Mouse (Mus musculus) kidney, adult 8-10 months (tissue): ENCODE measurements around the gene Gsn.
A peak's percentile ranks its signal among the peaks of the same experiment; 100 is the strongest.

Experiments used
- DNase-seq, 2 experiments: peaks; one replicate each; pipeline ENCODE4 v3.0.0; 2022

Gene Gsn

GRCm38 (mm10) chr2:35255885-35256833 lies at the start of gene Gsn:
Gene Gsn, plus strand, starts transcription at chr2:35256380.
- DNase-seq: peak; percentile 69 to 71

GRCm38 (mm10) chr2:35206761-35207160 lies 49.4 kb upstream of the Gsn start:
- no peak for DNase-seq

GRCm38 (mm10) chr2:35208054-35208453 lies 48.1 kb upstream of the Gsn start:
- DNase-seq: no peak

GRCm38 (mm10) chr2:35208931-35209665 lies 47.1 kb upstream of the Gsn start:
- no peak for DNase-seq

DNA sequence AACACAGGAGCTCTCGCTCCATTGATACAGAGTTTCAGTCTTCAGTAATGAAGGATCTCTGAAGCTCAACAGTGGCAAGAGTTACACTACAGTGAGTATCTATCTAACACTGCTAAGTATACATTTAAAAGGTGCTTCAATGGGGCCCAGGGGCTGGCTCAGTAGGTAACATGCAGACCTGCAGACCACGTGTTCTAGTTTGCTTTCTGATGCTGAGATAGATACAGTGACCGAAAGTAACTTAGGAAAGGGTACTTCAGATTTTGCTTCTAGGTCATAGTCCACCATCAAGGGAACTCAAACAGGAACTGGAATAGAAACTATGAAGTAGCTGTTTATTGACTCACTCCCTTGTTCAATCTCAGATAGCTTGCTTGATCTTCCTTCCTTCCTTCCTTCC lies 44.5 kb upstream of the Gsn start:
- no peak for DNase-seq

DNA sequence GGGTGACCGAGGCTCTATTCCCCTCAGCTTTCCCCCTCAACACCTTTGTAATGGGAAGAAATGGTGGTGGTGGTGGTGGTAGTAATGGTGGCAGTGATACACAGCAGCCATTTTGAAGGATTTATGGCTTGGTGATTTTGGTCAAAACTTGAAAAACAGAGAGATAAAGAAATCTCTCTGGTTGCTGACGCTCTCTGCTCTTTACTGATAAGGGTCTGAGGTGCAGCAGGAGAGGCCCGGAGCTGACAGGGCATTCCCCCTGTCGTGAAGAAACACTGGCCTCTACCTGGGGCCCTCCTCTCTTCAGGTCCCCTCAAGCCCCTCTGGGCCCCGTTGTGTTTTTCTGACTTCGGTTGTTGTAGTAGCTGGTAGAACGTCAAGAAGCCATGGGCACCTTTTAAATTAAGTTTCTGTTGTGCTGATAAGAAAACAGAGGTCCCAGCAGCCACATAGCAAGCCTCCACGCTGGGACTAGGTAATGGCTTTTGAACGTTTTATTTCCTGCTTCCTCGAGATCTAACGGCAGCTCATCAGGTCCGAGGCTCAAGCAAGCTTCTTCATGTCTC lies 42.8 kb upstream of the Gsn start:
- DNase-seq: no peak

DNA sequence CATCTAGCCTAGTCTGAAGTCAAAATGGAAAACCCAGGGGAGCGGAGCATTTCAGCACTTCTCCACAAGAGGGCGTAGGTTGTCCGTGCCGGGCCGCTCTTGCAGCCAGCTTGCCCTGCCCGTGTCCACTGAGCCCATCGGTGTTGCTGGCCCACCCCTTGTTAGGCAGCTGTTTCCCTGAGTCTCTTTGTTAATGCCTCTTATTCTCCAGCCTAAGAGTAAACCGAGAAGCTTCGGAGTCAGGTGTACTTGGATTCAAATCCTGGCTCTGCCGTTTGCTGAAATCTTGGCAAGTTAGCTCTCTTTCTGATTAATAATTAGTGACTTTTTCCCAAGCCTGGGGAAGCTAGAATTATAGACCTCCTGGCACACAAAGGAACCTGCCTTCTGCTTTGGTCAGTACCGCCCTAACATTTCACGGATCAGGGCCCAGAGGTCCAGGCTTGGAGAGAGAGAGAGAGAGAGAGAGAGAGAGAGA lies 41.3 kb upstream of the Gsn start:
- peak; percentile 91 to 92 for DNase-seq

DNA sequence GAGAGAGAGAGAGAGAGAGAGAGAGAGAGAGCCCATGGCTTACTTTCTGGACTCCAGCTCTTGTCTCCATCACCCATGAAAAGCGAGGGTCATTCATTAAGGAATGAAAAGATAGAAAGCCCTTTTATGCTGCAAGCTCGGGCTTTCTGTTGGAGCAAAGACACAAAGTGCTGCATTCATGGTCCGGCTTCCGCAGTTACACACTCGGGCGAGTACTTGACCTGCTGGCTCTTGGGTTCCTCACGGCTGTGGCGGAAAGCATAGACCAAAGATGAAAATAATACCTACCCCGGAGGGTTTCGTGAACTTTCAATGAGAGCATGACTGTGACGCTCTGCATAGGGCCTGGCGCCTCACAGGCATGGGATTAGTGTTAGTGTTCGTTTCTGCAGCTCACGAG lies 40.8 kb upstream of the Gsn start:
- peak in 1 of 2 experiments; percentile 29 for DNase-seq

GRCm38 (mm10) chr2:35216701-35217100 lies 39.5 kb upstream of the Gsn start:
- DNase-seq: no peak

DNA sequence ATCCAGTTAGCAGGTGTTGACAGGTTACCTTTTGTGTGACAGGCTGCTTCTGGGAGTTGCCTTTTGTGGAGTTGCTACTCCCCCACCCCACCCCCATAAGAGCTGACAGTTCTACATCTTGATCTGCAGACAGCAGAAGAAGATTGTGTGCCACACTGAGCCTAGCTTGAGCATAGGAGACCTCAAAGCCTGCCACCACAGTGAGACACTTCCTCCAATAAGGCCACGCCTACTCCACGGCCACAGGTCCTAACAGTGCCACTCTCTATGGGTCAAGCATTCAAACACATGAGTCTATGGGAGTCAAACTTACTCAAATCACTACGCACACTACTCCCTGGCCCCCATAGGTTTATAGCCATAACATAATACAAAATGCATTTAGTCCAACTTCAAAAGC lies 37.4 kb upstream of the Gsn start:
- no peak for DNase-seq

DNA sequence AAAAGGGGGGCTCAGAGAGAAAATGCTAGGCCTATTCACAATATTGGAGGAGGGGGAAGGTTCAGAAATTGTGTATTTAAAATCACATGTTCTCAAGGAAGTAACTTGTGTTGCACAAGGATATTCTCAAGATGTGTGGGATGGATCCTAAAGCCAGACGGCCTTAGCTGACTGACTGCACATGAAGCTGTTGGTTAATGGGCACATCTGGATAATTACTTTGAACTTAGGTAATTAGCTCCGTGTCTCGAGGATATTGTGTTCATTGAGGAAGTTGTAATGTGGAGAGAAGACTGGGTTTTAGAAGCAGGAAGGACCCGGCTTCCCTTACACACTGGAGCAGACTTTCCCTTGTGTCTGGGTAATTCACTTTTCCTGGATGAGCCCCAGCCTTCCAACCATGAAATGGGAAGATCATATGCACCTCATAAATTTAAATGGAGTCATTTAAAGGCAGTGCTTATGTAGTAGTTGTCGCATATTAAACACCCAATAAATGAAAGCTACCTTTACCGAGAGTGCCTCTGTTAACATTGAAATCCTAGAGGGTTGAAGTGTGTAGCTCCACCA lies 33.3 kb upstream of the Gsn start:
- DNase-seq: no peak

DNA sequence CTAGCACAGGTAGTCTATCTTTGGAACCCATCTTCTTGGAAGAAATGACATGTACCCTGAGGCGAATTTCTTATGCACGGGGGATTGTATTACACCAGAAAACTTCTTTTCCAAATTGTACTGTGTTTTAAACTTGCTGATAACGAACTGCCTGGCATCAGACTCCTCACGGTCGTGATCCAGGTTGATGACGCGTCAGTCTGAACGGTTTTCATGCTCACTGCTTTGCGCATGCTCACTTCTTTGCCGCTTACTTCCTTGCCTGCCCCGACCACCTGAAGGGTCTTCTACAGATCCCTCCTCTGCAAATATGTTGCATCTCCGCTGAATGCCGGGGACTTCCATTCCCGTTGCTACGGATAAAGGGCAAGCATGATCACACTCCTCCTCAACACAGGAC lies 31.9 kb upstream of the Gsn start:
- no peak for DNase-seq

- DNase-seq: no peak
Measured at GRCm38 (mm10) chr2:35228145-35228544, 28.0 kb upstream of the Gsn start.

- no peak for DNase-seq
Measured at GRCm38 (mm10) chr2:35230215-35230614, 26.0 kb upstream of the Gsn start.

- peak; percentile 48 to 49 for DNase-seq
Measured at GRCm38 (mm10) chr2:35231871-35232270, 24.3 kb upstream of the Gsn start.

DNA sequence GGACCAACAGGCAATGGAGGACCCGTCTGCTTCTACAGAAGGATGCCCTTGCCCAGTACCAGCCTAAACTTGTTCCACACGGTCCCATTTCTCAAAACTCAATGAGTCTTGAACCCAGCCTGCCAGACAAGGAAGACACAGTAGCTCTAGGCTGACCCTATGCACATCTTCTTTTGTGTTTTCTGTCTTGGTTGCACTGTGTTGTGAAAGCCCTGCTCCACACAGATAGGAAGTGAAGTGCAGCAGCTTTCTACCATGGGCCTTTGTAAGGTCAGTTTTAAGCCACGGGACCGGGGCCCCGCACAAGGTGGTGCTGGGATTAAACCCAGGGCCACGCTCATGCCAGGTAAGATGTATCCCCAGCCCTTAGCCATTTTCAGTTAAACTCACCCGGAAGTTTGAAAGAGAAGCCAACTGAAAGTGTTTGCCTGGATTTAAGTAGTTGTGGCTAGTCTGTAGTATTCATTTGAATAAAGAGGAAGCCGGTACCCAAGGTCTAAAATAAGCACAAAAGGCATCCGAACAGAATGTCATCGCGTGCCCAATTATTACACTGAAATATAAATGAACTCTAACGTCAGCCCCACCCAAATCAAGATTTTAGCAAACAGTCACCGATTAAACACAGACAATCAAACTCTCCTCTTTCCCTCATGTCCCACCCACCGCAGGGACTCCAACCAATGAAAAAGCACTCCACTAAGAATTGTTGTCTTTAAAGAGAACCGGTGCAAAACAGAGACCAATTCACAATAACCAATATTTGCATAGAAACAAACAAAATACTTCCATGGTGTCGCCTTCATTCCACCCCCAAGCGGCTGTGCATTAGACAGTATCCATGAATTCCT lies 23.4 kb upstream of the Gsn start:
- no peak for DNase-seq

DNA sequence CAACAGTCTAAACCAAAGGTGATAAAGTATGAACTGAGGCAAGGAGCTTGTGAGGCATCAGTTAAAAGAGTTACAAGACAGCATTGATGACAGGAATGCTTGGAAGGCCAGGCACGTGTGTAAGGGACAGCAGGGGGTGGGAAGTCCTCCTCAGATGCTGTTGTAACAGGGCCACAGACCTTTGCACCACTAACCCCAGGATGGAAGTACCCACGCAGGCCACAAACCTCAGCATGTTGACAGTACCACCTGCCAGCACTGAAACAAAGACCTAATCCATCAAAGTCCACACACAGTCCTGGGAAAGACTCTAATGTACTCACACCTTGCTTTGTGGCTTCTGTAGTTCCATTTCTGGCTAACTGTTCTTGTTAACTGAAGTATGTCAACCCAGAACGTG lies 22.3 kb upstream of the Gsn start:
- DNase-seq: no peak

DNA sequence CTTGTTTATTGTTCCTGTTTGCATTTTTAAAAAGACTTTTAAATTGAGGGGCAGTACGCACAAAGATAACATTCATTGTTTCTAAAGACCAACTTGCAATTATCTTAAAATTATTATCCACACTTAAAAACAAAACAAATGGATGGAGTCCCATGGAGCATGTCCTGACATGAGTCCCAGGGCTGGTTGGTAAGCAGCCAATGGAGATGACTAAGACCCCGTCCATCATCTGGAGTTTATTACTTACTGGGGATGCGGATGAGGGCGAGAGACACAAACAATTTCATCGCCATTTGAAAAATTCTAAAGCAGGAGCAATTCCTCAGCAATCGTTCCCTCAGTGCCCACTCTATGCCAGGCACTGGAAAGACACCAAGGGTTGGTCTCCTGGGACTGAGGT lies 21.2 kb upstream of the Gsn start:
- DNase-seq: no peak

- DNase-seq: no peak
Measured at GRCm38 (mm10) chr2:35244241-35244640, 11.9 kb upstream of the Gsn start.

DNA sequence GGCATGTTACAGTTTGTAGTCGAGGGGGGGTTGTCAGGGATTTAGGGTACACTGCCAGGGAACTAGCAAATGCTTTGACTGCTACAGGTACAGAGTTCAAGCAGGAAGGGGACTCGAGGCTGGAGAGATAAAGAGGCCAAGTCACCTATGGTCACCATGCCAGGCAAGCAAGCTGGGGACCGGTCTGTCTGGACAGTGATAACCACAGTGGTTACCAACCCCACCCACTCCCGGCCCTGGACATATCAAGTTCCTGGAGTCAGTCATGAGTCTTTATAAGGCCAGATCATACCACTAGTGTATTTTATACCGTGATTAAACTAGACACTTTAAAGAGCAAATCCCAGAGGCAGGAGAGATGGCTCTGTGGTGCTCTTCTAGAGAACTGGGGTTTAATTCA lies 8.4 kb upstream of the Gsn start:
- DNase-seq: no peak

DNA sequence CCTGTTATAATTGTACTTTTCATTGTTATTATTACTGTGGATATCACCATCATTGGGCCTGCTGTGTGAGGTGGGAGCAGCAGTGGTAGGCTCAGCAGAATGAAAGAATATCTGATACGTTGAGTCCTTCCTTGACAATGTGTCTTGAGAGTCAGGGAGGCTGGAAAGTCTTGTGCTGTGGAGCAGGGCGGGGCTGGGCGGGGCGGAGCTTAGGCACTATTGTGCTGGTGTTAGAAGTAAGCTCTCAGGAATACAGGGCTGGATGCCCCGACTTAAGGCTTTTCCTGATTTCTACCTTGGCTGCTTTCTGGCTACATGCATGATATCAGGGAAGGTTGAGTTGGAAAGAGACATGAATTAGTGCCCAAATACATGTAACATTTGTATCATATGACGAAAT lies 3.4 kb upstream of the Gsn start:
- no peak for DNase-seq

- DNase-seq: no peak
Measured at GRCm38 (mm10) chr2:35253751-35254150, 2.4 kb upstream of the Gsn start.
